Mouse (Mus musculus) Patski (cell line): ENCODE measurements around the gene Zbtb7b. TPM values are rescaled to one million over a fixed set of nuclear protein-coding genes. Genes with fewer than 3 reads are reported as not detected.
A peak's percentile ranks its signal among the peaks of the same experiment; 100 is the strongest.

ENCODE experiments used
- ATAC-seq: fragments of 100-300 bp; one replicate; pipeline ENCODE4 v1.8.0; 2021
- CTCF ChIA-PET: fragments of 350-600 bp; sonication (Branson Sonifier 250); formaldehyde crosslinking; loops from one replicate; lab custom pipeline; 2022; ENCODE audit warnings: inconsistent platforms; lab: Charles Lee
- POLR2A ChIA-PET: fragments of 350-600 bp; sonication (Branson Sonifier 250); formaldehyde crosslinking; loops from one replicate; lab custom pipeline; 2022; ENCODE audit warnings: antibody characterized with exemption, inconsistent platforms; lab: Charles Lee
- DNase-seq: peaks from one replicate; pipeline ENCODE4 v3.0.0-alpha.2; 2011; ENCODE audit warnings: low read depth, low spot score
- H3K27me3 ChIP-seq: fragments of 371-371 bp; one replicate; pipeline ENCODE4 v1.5.1; 2021
- CTCF ChIP-seq: fragments of 100-300 bp; IDR thresholded peaks from one replicate; pipeline ENCODE4 v1.5.1; 2021
- in situ Hi-C: fragments of 300-500 bp; cut with MboI; formaldehyde crosslinking; loops from 3 replicates; pipeline ENCODE4 v1.11.1; 2018; ENCODE audit warnings: low pct_unique_long_range_greater_than_20kb, mixed read lengths
- polyA plus RNA-seq: library from polyadenylated mRNA; unstranded; gene quantifications from one replicate; pipeline ENCODE4 v1.2.3, GENCODE M21; 2021

Zbtb7b gene
- polyA plus RNA-seq, 1 experiment from 2014 or later: 73.7 TPM

- H3K27me3 ChIP-seq: no peaks in the 10 kb centered on the region
- POLR2A ChIA-PET: interaction anchor here (0.6 to 4.2 kb wide), 9 partner anchors 12 to 101 kb away, joined by 3 to 56 read pairs (median 5); partner anchors contain the start of genes Efna3, Pbxip1, Pygo2 and Zbtb7b
- TF ChIP-seq CTCF: no peak
- in situ Hi-C loops: no loop called here
- DNase-seq (peak; percentile 63), ATAC-seq (no peak)
- CTCF ChIA-PET: interaction anchor here (0.7 to 3.7 kb wide), 7 partner anchors 9 to 63 kb away, joined by 4 to 22 read pairs (median 5); partner anchors contain the start of gene Zbtb7b
These were observed 24.3 kb upstream of the Zbtb7b start for GRCm38 (mm10) chr3:89418861-89419250.

GRCm38 (mm10) chr3:89418170-89418860, 23.7 kb upstream of the Zbtb7b start, which contains the start of the genes Cks1b and Shc1:
TSS of gene Cks1b (minus strand) at chr3:89418383.
TSS of gene Shc1 (plus strand) at chr3:89418443.
- H3K27me3 ChIP-seq: no peaks in the 10 kb centered on the region
- ChIA-PET POLR2A (interaction anchor here (1.1 to 4.2 kb wide), 8 partner anchors 12 to 36 kb away, joined by 3 to 56 read pairs (median 7); partner anchors contain the start of genes Pbxip1, Pygo2 and Zbtb7b), CTCF (interaction anchor here (1.4 to 2.6 kb wide), 4 partner anchors 19 to 63 kb away, joined by 3 to 16 read pairs (median 4); no protein-coding TSS in a partner anchor)
- DNase-seq: peak; percentile 100
- TF ChIP-seq CTCF: no peak
- in situ Hi-C loops: no loop called here
- peak; percentile 72 for ATAC-seq

DNA sequence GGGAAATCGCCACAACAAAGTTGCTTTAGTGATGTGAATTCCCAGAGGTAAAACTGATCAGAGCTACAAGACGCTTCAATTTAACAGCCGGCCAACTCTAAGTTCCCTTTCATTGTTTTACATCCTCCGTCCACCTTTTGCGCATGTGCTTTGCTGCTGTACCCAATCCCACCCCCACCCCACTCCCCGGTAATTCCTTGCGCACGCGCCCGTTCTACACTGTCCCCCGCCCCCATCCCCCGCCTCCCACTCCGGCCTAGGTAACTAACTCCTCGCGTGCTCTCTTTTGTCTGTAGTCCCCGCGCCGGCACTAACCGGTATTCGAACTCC, 23.2 kb upstream of the Zbtb7b start:
- ChIA-PET POLR2A (interaction anchor here (1.0 to 1.5 kb wide), 8 partner anchors 12 to 64 kb away, joined by 3 to 13 read pairs (median 4); partner anchors contain the start of genes Pbxip1, Pygo2 and Zbtb7b), CTCF (interaction anchor here (1.2 to 2.6 kb wide), 4 partner anchors 18 to 36 kb away, joined by 3 to 16 read pairs (median 4); no protein-coding TSS in a partner anchor)
- H3K27me3 ChIP-seq: no peaks in the 10 kb centered on the region
- DNase-seq (no peak), ATAC-seq (no peak)
- TF ChIP-seq CTCF: no peak
- in situ Hi-C loops: no loop called here

DNA sequence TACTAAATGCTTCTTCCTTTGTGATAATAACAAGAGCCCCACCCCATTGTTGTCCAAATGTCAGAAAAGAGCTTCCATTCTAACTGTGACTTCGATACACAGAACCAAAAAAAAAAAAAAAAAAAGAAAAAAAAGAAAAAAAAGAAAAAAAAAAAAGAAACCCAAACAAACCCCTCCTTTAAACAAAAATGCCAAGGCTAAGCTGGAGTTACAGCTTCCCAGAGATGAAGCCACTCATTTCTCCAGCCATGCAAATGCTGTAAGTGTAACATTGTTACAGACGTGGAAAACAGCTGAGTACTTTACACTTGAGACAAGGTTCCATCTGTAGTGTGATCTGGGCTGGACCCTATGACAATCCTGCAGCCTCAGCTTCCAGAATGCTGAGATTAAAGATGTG, 22.6 kb upstream of the Zbtb7b start:
- DNase-seq (no peak), ATAC-seq (no peak)
- POLR2A ChIA-PET: interaction anchor here (0.6 to 1.5 kb wide), 12 partner anchors 9 to 353 kb away, joined by 3 to 13 read pairs (median 4); partner anchors contain the start of genes Pbxip1, Pygo2 and Zbtb7b
- CTCF ChIA-PET: interaction anchor here (0.8 to 2.6 kb wide), 5 partner anchors 18 to 37 kb away, joined by 3 to 16 read pairs (median 4); partner anchors contain the start of gene Pbxip1
- no peaks in the 10 kb centered on the region for H3K27me3 ChIP-seq
- TF ChIP-seq CTCF: no peak
- in situ Hi-C loops: no loop called here

DNA sequence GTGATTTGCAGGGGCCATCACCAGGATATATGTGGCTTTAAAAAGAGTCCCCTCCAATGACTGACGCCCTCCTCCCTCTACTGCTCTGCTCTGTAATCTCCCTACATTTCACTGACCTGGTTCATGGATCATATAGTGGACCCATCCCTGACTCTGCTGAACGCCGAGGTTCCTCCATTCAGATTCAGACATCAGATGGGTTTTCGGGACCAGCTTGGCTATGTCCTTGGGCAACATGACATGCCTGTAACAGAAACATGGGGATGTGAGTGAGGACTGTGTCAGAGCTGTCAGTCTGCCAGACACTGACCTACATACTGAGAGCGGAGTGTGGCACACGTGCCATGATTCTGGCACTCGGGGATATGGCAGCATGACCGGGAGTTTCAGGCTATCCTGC, 21.6 kb upstream of the Zbtb7b start:
- POLR2A ChIA-PET: interaction anchor here (0.8 to 1.5 kb wide), 3 partner anchors 8 to 79 kb away, joined by 3 to 13 read pairs (median 5); partner anchors contain the start of gene Zbtb7b
- no peak for ATAC-seq
- in situ Hi-C loops: no loop called here

DNA sequence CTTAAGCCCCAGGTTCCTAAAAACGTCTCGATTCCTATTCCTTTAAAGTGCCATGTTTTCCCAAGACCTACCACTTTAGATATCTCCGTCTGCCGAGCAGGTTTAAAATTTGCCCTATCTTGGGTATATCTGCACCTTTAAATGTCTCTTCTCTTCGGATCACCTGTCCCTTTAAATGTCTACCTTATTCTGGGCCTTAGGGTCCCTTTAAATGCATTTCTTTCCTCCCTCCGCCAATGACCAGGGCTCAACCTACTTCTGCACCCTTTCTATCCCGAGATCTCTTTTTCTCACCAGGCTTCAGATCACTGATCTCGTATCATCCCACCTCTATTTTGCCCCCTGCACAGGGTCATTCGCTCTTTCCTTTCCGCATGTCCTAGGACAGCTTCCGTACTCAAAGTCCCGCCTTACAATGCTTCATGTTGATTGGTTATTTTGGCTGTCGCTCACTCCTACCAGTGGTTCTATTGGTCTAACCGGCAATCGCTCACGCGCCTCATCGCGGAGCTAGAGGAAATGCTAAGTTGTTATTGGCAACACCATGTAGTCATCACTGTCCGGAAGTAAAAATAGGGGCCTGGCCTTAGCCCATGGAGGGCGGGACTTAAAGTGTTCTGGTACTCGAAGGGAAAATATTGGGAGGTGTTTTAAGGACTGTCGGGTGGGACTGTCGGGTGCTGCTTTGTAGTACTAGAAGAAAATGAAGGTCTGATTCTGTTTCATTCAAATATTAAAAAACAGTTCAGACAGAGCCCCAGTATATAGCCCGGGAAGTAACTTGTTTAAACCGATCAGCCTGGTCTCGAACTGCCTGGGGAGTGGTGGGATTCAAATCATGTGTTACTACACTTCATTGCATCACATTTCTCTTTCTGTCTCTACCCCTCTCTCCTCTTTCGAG, 17.2 kb upstream of the Zbtb7b start, which contains the start of gene Flad1:
Gene Flad1 (minus strand): TSS at position 381 of the 904 bp plus-strand sequence.
- in situ Hi-C loops: no loop called here
- TF ChIP-seq CTCF: no peak
- H3K27me3 ChIP-seq: no peaks in the 10 kb centered on the region
- POLR2A ChIA-PET: interaction anchor here (0.6 to 3.5 kb wide), 3 partner anchors 9 to 21 kb away, joined by 3 to 17 read pairs (median 4); partner anchors contain the start of genes Lenep and Zbtb7b
- ATAC-seq (peak; percentile 97), DNase-seq (peak; percentile 100)
- CTCF ChIA-PET: interaction anchor here (0.6 to 1.7 kb wide), 5 partner anchors 9 to 93 kb away, joined by 3 to 9 read pairs (median 4); no protein-coding TSS in a partner anchor

More for the DNA sequence above, 21.6 kb upstream of the Zbtb7b start:
- TF ChIP-seq CTCF: no peak
- CTCF ChIA-PET: interaction anchor here (2.6 kb wide), 1 partner anchor 20 kb away, joined by 16 read pairs; no protein-coding TSS in a partner anchor
- no peak for DNase-seq
- no peaks in the 10 kb centered on the region for H3K27me3 ChIP-seq

- ATAC-seq: no peak
- no peak for DNase-seq
- in situ Hi-C loops: no loop called here
- no peak for TF ChIP-seq CTCF
- ChIA-PET CTCF (interaction anchor here (1.7 to 6.2 kb wide), 3 partner anchors 11 to 46 kb away, joined by 4 to 50 read pairs (median 4); partner anchors contain the start of gene Zbtb7b), POLR2A (interaction anchor here (1.1 to 3.5 kb wide), 3 partner anchors 12 to 19 kb away, joined by 5 to 17 read pairs (median 9); partner anchors contain the start of gene Zbtb7b)
- no peaks in the 10 kb centered on the region for H3K27me3 ChIP-seq
These were observed 16.3 kb upstream of the Zbtb7b start for GRCm38 (mm10) chr3:89410864-89411263.

GRCm38 (mm10) chr3:89409701-89410100, 15.1 kb upstream of the Zbtb7b start:
- no peak for ATAC-seq
- CTCF ChIA-PET: interaction anchor here (0.9 to 6.2 kb wide), 4 partner anchors 10 to 13 kb away, joined by 3 to 50 read pairs (median 4); partner anchors contain the start of gene Zbtb7b
- POLR2A ChIA-PET: interaction anchor here (1.1 to 3.5 kb wide), 4 partner anchors 10 to 18 kb away, joined by 3 to 17 read pairs (median 7); partner anchors contain the start of gene Zbtb7b
- TF ChIP-seq CTCF: no peak
- in situ Hi-C loops: no loop called here
- H3K27me3 ChIP-seq: no peaks in the 10 kb centered on the region
- DNase-seq: no peak

DNA sequence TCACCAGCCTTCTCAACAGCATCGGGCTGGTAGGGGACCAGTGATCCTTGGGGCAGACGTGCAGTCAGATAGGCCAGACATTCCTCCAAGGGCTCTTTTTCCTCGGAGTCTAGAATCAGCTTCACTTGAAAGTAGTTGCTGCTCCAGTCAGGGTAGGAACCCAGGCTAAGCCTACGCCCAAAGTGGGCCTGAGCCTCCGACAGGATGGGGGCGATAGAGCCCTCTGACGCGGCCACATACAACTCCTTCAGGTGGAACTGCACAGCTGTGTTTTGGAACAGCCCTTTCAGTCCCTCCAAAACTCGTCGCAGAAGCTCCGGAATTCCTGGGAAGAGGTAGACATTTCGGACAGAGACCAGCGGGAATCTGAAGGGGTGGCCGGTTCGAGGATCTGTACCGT, 13.9 kb upstream of the Zbtb7b start:
- ChIA-PET POLR2A (interaction anchor here (0.9 kb wide), 1 partner anchor 8 kb away, joined by 5 read pairs; no protein-coding TSS in a partner anchor), CTCF (interaction anchor here (6.2 kb wide), 1 partner anchor 12 kb away, joined by 50 read pairs; the partner anchor contains the start of gene Zbtb7b)
- TF ChIP-seq CTCF: no peak
- ATAC-seq: no peak
- no peak for DNase-seq
- in situ Hi-C loops: no loop called here
- H3K27me3 ChIP-seq: no peaks in the 10 kb centered on the region
